33 mouse cellular contexts compared by ENCODE assay signal in the genomic region with DNA sequence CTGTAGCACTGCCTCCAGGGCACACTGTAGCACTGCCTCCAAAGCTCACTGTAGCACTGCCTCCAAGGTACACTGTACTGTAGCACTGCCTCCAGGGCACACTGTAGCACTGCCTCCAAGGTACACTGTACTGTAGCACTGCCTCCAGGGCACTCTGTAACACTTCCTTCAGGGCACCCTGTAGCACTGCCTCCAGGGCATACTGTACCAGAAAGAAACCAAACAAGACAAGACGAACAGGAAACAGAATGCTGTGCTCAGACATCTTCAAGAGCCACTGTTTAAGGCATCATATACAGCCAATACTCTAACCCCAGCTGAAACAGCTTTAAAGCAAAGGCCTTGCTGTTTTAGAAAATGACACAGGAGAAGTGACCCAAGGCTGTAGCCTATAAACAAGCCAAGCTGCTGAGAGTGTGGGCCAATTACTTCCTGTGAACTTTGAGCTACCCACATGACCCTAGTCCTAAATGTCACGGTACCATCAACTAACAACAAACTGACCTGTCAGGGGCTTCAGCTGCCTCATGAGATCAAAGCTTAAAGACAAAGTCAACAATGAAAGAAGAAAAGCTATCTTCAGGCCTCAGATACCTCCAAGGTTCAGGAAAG. TPM values are rescaled to one million over a fixed set of nuclear protein-coding genes. Genes with fewer than 3 reads are reported as not detected.
A peak's percentile ranks its signal among the peaks of the same experiment; 100 is the strongest.
DNase-seq lines count a peak whose midpoint lies in the region; ATAC-seq lines count a peak whose summit lies in the region.
"Had no signal": no experiment of that assay in that cellular context is flagged by ENCODE, and none has a peak within 500 bp of the region (broad histone marks: within the 10 kb centered on the region; RNA-seq: fewer than 3 reads in every experiment).

No protein-coding gene starts in this region.

- H3K4me2 ChIP-seq in hindbrain, embryonic 12.5 days (replicated peaks) = no peak overlapping the region
- H3K4me2 ChIP-seq: embryonic facial prominence, embryonic 12.5 days; heart, embryonic 15.5 days; hindbrain, embryonic 13.5 days; limb, embryonic 12.5 days; neural tube, embryonic 13.5 days had no signal

- DNase-seq in embryo, embryonic 10 days (ENCODE audit: low spot score) = peak; percentile 37
- no peak for DNase-seq in embryo, embryonic 11 days
- DNase-seq in induced T-regulatory cell, adult 2 months (ENCODE audit: low read depth) = peak; percentile 56
- no peak for DNase-seq in retina, embryonic 14.5 days (ENCODE audit: low spot score)
- DNase-seq in MN1 (ENCODE audit: low spot score) = no peak
- DNase-seq: adrenal gland, adult 8-10 months; cerebellum, adult 8-10 months; cerebellum, postnatal 25 days; heart, postnatal 36 days; kidney, adult 11 months; kidney, postnatal 25 days; lung, adult 2 months; lung, postnatal 10 days; right cerebral cortex, postnatal 25 days; spleen, adult 18-20 months; thymus, adult 18-20 months; thymus, postnatal 25 days had no signal

- H3K36me3 ChIP-seq in hindbrain, embryonic 12.5 days = no peaks in the 10 kb centered on the region
- H3K36me3 ChIP-seq: embryonic facial prominence, embryonic 12.5 days; heart, embryonic 10.5 days; heart, embryonic 15.5 days; hindbrain, embryonic 13.5 days; limb, embryonic 12.5 days; midbrain, embryonic 10.5 days; neural tube, embryonic 13.5 days had no signal

- ATAC-seq in CD4-positive, CD25-positive, alpha-beta regulatory T cell, adult 4 months = peak; percentile 81
- peak; percentile 53; the same call in 1 of the 2 replicates for ATAC-seq in neutrophil, adult 5-6 weeks (ENCODE audit: extremely low read depth, insufficient number of reproducible peaks, low FRiP score, poor library complexity, severe bottlenecking)
- no peak for ATAC-seq in hindbrain, embryonic 12.5 days (ENCODE audit: low FRiP score)
- ATAC-seq: forebrain, embryonic 16.5 days; midbrain, embryonic 16.5 days had no signal

- H3K27ac ChIP-seq in hindbrain, embryonic 12.5 days = no peak overlapping the region
- H3K27ac ChIP-seq: embryonic facial prominence, embryonic 12.5 days; heart, embryonic 10.5 days; heart, embryonic 15.5 days; hindbrain, embryonic 13.5 days; limb, embryonic 12.5 days; liver, embryonic 14.5 days; macrophage; midbrain, embryonic 10.5 days; neural tube, embryonic 13.5 days; stomach, postnatal 0 days had no signal

- no peak overlapping the region for H3K4me3 ChIP-seq in hindbrain, embryonic 12.5 days
- H3K4me3 ChIP-seq: embryonic facial prominence, embryonic 12.5 days; heart, embryonic 10.5 days; heart, embryonic 15.5 days; hindbrain, embryonic 13.5 days; limb, embryonic 12.5 days; midbrain, embryonic 10.5 days; myocyte; neural tube, embryonic 13.5 days had no signal

- 76% methylated on average over 2 of the region's 2 CpGs for WGBS in hindbrain, embryonic 12.5 days

- no peaks in the 10 kb centered on the region for H3K27me3 ChIP-seq in hindbrain, embryonic 12.5 days
- H3K27me3 ChIP-seq: embryonic facial prominence, embryonic 12.5 days; heart, embryonic 15.5 days; hindbrain, embryonic 13.5 days; limb, embryonic 12.5 days; neural tube, embryonic 13.5 days had no signal

- no peaks in the 10 kb centered on the region for H3K9me3 ChIP-seq in hindbrain, embryonic 12.5 days (replicated peaks)
- H3K9me3 ChIP-seq: embryonic facial prominence, embryonic 12.5 days; heart, embryonic 10.5 days; heart, embryonic 15.5 days; hindbrain, embryonic 13.5 days; limb, embryonic 12.5 days; midbrain, embryonic 10.5 days; neural tube, embryonic 13.5 days had no signal

- peaks cover 3% of the 10 kb centered on the region; the same call in 1 of the 2 replicates for H3K4me1 ChIP-seq in hindbrain, embryonic 12.5 days

- H3K9ac ChIP-seq in hindbrain, embryonic 12.5 days = no peak overlapping the region
- H3K9ac ChIP-seq: embryonic facial prominence, embryonic 12.5 days; heart, embryonic 15.5 days; hindbrain, embryonic 13.5 days; limb, embryonic 12.5 days; liver, embryonic 14.5 days; neural tube, embryonic 13.5 days had no signal

RNA-seq across cellular contexts. Expression of gene Ankrd44, which starts 43.2 kb away (rescaled TPM):
- polyA plus RNA-seq in CD4-positive, CD25-positive, alpha-beta regulatory T cell, adult 4 months (2017; shearing (Covaris generic)) = 100 to 1,000 TPM; 167 to 195 TPM
- 387 and 407 TPM in 2 replicates for total RNA-seq in neutrophil, adult 5-6 weeks (2017)
- polyA plus RNA-seq in hindbrain, embryonic 12.5 days (2016; fragmentation: Nextera tagmentation; extraction: Ambion mirVana) = 20.9 and 23.4 TPM in 2 replicates

Comparison
In these comparisons a context has a peak if more than half of its experiments do, and no peak if none do; other contexts are left out.
1. DNase-seq: peak in embryo, embryonic 10 days (single experiment) and induced T-regulatory cell, adult 2 months (single experiment); none in embryo, embryonic 11 days (single experiment), retina, embryonic 14.5 days (single experiment) and MN1 (single experiment).